Mouse (Mus musculus): Measurements from ENCODE around the gene Adgrd1. TPM values are rescaled to one million over a fixed set of nuclear protein-coding genes. Genes with fewer than 3 reads are reported as not detected.

Adgrd1 gene
- polyA plus RNA-seq, 1 experiment from 2014 or later: 0.15 TPM

GRCm38 (mm10) chr5:129063792-129064087 lies 32.8 kb upstream of the Adgrd1 start:
- no peaks in the 10 kb centered on the region for H3K9me3 ChIP-seq (replicated peaks; ENCODE audit: control insufficient read depth, low read length)
- H3K27ac ChIP-seq (ENCODE audit: low read depth, low read length): no peak overlapping the region
- no peaks in the 10 kb centered on the region for H3K27me3 ChIP-seq (replicated peaks; ENCODE audit: control insufficient read depth, insufficient read depth, low read length)
- peaks cover 3% of the 10 kb centered on the region; the same call in 1 of the 2 replicates for H3K4me1 ChIP-seq (ENCODE audit: control insufficient read depth, insufficient read depth, low read length)
- peak overlapping the region; percentile 26 for H3K9ac ChIP-seq (ENCODE audit: low read length)
- H3K4me3 ChIP-seq (ENCODE audit: low read depth, low read length): peak overlapping the region; percentile 5; the same call in 1 of the 2 replicates
- no peaks in the 10 kb centered on the region for H3K36me3 ChIP-seq (ENCODE audit: control insufficient read depth, insufficient read depth, low read length)
- ATAC-seq (peak; percentile 19; the same call in 1 of the 2 replicates), DNase-seq (ENCODE audit: low spot score) (no peak)
- peak overlapping the region; percentile 44 for H3K4me2 ChIP-seq (ENCODE audit: low read length)
- 59% methylated on average over 8 of the region's 8 CpGs for WGBS

- no peaks in the 10 kb centered on the region for H3K36me3 ChIP-seq (ENCODE audit: control insufficient read depth, insufficient read depth, low read length)
- peaks cover 3% of the 10 kb centered on the region; the same call in 1 of the 2 replicates for H3K4me1 ChIP-seq (ENCODE audit: control insufficient read depth, insufficient read depth, low read length)
Measured at GRCm38 (mm10) chr5:129064186-129064585, 32.4 kb upstream of the Adgrd1 start.

DNA sequence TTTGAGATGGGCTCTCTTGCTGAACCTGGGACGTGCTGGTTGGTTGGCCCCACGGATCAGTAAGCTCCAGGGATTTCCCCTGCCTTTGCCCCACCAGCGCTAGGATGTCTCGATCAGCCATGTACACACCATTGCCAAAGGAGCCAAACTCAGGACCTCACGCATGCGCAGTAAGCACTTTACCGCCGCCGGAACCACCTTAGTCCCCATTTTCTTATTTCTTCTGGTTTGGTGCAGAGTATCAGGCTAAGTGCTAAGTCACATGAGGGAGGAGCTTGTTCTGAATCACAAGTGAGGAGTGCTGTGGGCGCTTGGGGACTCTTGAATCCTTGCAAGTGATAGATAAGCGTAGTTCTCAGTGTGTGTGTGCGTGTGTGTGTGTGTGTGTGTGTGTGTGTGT lies 31.2 kb upstream of the Adgrd1 start:
- no peaks in the 10 kb centered on the region for H3K36me3 ChIP-seq (ENCODE audit: control insufficient read depth, insufficient read depth, low read length)
- no peaks in the 10 kb centered on the region for H3K9me3 ChIP-seq (replicated peaks; ENCODE audit: control insufficient read depth, low read length)
- 81% methylated on average over 12 of the region's 12 CpGs for WGBS
- no peak overlapping the region for H3K4me3 ChIP-seq (ENCODE audit: low read depth, low read length)
- no peak overlapping the region for H3K4me2 ChIP-seq (ENCODE audit: low read length)
- H3K27ac ChIP-seq (ENCODE audit: low read depth, low read length): no peak overlapping the region
- peaks cover 3% of the 10 kb centered on the region; the same call in 1 of the 2 replicates for H3K4me1 ChIP-seq (ENCODE audit: control insufficient read depth, insufficient read depth, low read length)
- H3K9ac ChIP-seq (ENCODE audit: low read length): no peak overlapping the region
- DNase-seq (ENCODE audit: low spot score): no peak
- no peak for ATAC-seq
- no peaks in the 10 kb centered on the region for H3K27me3 ChIP-seq (replicated peaks; ENCODE audit: control insufficient read depth, insufficient read depth, low read length)

More at GRCm38 (mm10) chr5:129064186-129064585, 32.4 kb upstream of the Adgrd1 start:
- Histone ChIP-seq H3K27ac (ENCODE audit: low read depth, low read length) (no peak overlapping the region), H3K9ac (ENCODE audit: low read length) (0 out of 2 replicates have a peak overlapping the region, but pooled peaks have one; percentile 26), H3K27me3 (replicated peaks; ENCODE audit: control insufficient read depth, insufficient read depth, low read length) (no peaks in the 10 kb centered on the region), H3K4me3 (ENCODE audit: low read depth, low read length) (no peak overlapping the region), H3K9me3 (replicated peaks; ENCODE audit: control insufficient read depth, low read length) (no peaks in the 10 kb centered on the region), H3K4me2 (ENCODE audit: low read length) (no peak overlapping the region)
- 76% methylated on average over 11 of the region's 11 CpGs for WGBS
- no peak for DNase-seq (ENCODE audit: low spot score)
- no peak for ATAC-seq

GRCm38 (mm10) chr5:129065946-129066345 lies 30.6 kb upstream of the Adgrd1 start:
- Histone ChIP-seq H3K27ac (ENCODE audit: low read depth, low read length) (no peak overlapping the region), H3K27me3 (replicated peaks; ENCODE audit: control insufficient read depth, insufficient read depth, low read length) (no peaks in the 10 kb centered on the region), H3K4me2 (ENCODE audit: low read length) (no peak overlapping the region), H3K36me3 (ENCODE audit: control insufficient read depth, insufficient read depth, low read length) (no peaks in the 10 kb centered on the region), H3K9me3 (replicated peaks; ENCODE audit: control insufficient read depth, low read length) (no peaks in the 10 kb centered on the region), H3K4me1 (ENCODE audit: control insufficient read depth, insufficient read depth, low read length) (peaks cover 3% of the 10 kb centered on the region; the same call in 1 of the 2 replicates), H3K9ac (ENCODE audit: low read length) (no peak overlapping the region), H3K4me3 (ENCODE audit: low read depth, low read length) (no peak overlapping the region)
- 92% methylated on average over 9 of the region's 9 CpGs for WGBS
- DNase-seq (ENCODE audit: low spot score) (no peak), ATAC-seq (no peak)

GRCm38 (mm10) chr5:129066541-129067230 lies 29.9 kb upstream of the Adgrd1 start:
- no peak overlapping the region for H3K27ac ChIP-seq (ENCODE audit: low read depth, low read length)
- WGBS: 93% methylated on average over 8 of the region's 8 CpGs
- H3K4me2 ChIP-seq (ENCODE audit: low read length): no peak overlapping the region
- H3K4me1 ChIP-seq (ENCODE audit: control insufficient read depth, insufficient read depth, low read length): peaks cover 3% of the 10 kb centered on the region; the same call in 1 of the 2 replicates
- no peak overlapping the region for H3K9ac ChIP-seq (ENCODE audit: low read length)
- H3K27me3 ChIP-seq (replicated peaks; ENCODE audit: control insufficient read depth, insufficient read depth, low read length): no peaks in the 10 kb centered on the region
- H3K36me3 ChIP-seq (ENCODE audit: control insufficient read depth, insufficient read depth, low read length): no peaks in the 10 kb centered on the region
- no peak overlapping the region for H3K4me3 ChIP-seq (ENCODE audit: low read depth, low read length)
- DNase-seq (ENCODE audit: low spot score): no peak
- no peaks in the 10 kb centered on the region for H3K9me3 ChIP-seq (replicated peaks; ENCODE audit: control insufficient read depth, low read length)
- ATAC-seq: no peak

- no peak for DNase-seq (ENCODE audit: low spot score)
- no peak overlapping the region for H3K9ac ChIP-seq (ENCODE audit: low read length)
- H3K4me3 ChIP-seq (ENCODE audit: low read depth, low read length): no peak overlapping the region
- no peaks in the 10 kb centered on the region for H3K9me3 ChIP-seq (replicated peaks; ENCODE audit: control insufficient read depth, low read length)
- H3K4me2 ChIP-seq (ENCODE audit: low read length): no peak overlapping the region
- no peak overlapping the region for H3K27ac ChIP-seq (ENCODE audit: low read depth, low read length)
- no peaks in the 10 kb centered on the region for H3K27me3 ChIP-seq (replicated peaks; ENCODE audit: control insufficient read depth, insufficient read depth, low read length)
- H3K4me1 ChIP-seq (ENCODE audit: control insufficient read depth, insufficient read depth, low read length): peaks cover 7% of the 10 kb centered on the region; the same call in 1 of the 2 replicates
- no peaks in the 10 kb centered on the region for H3K36me3 ChIP-seq (ENCODE audit: control insufficient read depth, insufficient read depth, low read length)
- no peak for ATAC-seq
- 83% methylated on average over 13 of the region's 13 CpGs for WGBS
Measured at GRCm38 (mm10) chr5:129067231-129067834, 29.2 kb upstream of the Adgrd1 start.

- Histone ChIP-seq H3K9me3 (replicated peaks; ENCODE audit: control insufficient read depth, low read length) (no peaks in the 10 kb centered on the region), H3K4me3 (ENCODE audit: low read depth, low read length) (no peak overlapping the region), H3K27me3 (replicated peaks; ENCODE audit: control insufficient read depth, insufficient read depth, low read length) (no peaks in the 10 kb centered on the region), H3K36me3 (ENCODE audit: control insufficient read depth, insufficient read depth, low read length) (no peaks in the 10 kb centered on the region), H3K4me1 (ENCODE audit: control insufficient read depth, insufficient read depth, low read length) (peaks cover 9% of the 10 kb centered on the region; the same call in 1 of the 2 replicates), H3K4me2 (ENCODE audit: low read length) (no peak overlapping the region), H3K27ac (ENCODE audit: low read depth, low read length) (peak overlapping the region; percentile 40; the same call in 1 of the 2 replicates), H3K9ac (ENCODE audit: low read length) (no peak overlapping the region)
- 59% methylated on average over 14 of the region's 14 CpGs for WGBS
- DNase-seq (ENCODE audit: low spot score) (peak; percentile 67), ATAC-seq (no peak)
Measured at GRCm38 (mm10) chr5:129071761-129072280, 24.7 kb upstream of the Adgrd1 start.

- Histone ChIP-seq H3K4me2 (ENCODE audit: low read length) (no peak overlapping the region), H3K9me3 (replicated peaks; ENCODE audit: control insufficient read depth, low read length) (no peaks in the 10 kb centered on the region), H3K27me3 (replicated peaks; ENCODE audit: control insufficient read depth, insufficient read depth, low read length) (no peaks in the 10 kb centered on the region), H3K4me1 (ENCODE audit: control insufficient read depth, insufficient read depth, low read length) (peaks cover 9% of the 10 kb centered on the region; the same call in 1 of the 2 replicates), H3K36me3 (ENCODE audit: control insufficient read depth, insufficient read depth, low read length) (no peaks in the 10 kb centered on the region), H3K27ac (ENCODE audit: low read depth, low read length) (no peak overlapping the region), H3K9ac (ENCODE audit: low read length) (no peak overlapping the region), H3K4me3 (ENCODE audit: low read depth, low read length) (no peak overlapping the region)
- 67% methylated on average over 6 of the region's 6 CpGs for WGBS
- DNase-seq (ENCODE audit: low spot score) (no peak), ATAC-seq (no peak)
Measured at GRCm38 (mm10) chr5:129073404-129073803, 23.1 kb upstream of the Adgrd1 start.

- WGBS: 89% methylated on average over 6 of the region's 6 CpGs
- no peak overlapping the region for H3K27ac ChIP-seq (ENCODE audit: low read depth, low read length)
- H3K4me1 ChIP-seq (ENCODE audit: control insufficient read depth, insufficient read depth, low read length): peaks cover 9% of the 10 kb centered on the region; the same call in 1 of the 2 replicates
- DNase-seq (ENCODE audit: low spot score) (no peak), ATAC-seq (no peak)
- no peaks in the 10 kb centered on the region for H3K9me3 ChIP-seq (replicated peaks; ENCODE audit: control insufficient read depth, low read length)
- no peak overlapping the region for H3K4me3 ChIP-seq (ENCODE audit: low read depth, low read length)
- no peak overlapping the region for H3K9ac ChIP-seq (ENCODE audit: low read length)
- no peak overlapping the region for H3K4me2 ChIP-seq (ENCODE audit: low read length)
- no peaks in the 10 kb centered on the region for H3K27me3 ChIP-seq (replicated peaks; ENCODE audit: control insufficient read depth, insufficient read depth, low read length)
- no peaks in the 10 kb centered on the region for H3K36me3 ChIP-seq (ENCODE audit: control insufficient read depth, insufficient read depth, low read length)
Measured at GRCm38 (mm10) chr5:129076098-129076497, 20.5 kb upstream of the Adgrd1 start.

All from forebrain, embryonic 14.5 days (tissue).